Mouse (Mus musculus): Measurements from ENCODE around the gene Mapk1ip1.

DNA sequence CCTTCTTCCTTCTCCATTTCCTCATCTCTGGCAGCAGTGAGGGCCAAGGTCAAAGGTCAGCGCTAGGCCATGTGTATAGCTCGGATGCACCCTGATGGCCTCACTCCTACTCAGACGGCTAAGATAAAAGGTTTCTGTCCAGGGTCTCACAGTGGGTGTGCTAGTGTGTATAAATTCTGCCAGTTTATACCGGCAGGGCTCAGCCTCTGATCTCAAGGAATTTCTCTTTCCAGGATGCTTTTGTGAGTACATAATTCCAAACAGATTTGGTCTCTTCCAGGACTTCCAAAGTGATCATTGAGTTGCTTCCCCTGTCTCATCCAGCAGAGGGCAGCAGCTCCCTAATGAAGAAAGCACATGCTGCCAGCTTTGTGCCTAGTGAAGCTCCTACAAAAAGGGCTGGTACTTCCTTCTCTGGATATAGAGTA, 5.5 kb downstream of the Mapk1ip1 start:
- TF ChIP-seq CTCF (IDR thresholded peaks at IDR 0.05; ENCODE audit: low read depth, low read length) = peak; percentile 51
- no peak for TF ChIP-seq TAL1 (conservative IDR thresholded peaks at IDR 0.05; ENCODE audit: low read depth, low read length)
- no peak for TF ChIP-seq GATA1 (IDR thresholded peaks at IDR 0.05; ENCODE audit: borderline replicate concordance, low read length)
- no peak for TF ChIP-seq POLR2AphosphoS5 (IDR thresholded peaks at IDR 0.05; ENCODE audit: insufficient replicate concordance, low read depth, low read length)
